Mouse (Mus musculus): ENCODE results near the gene Blzf1. TPM values are rescaled to one million over a fixed set of nuclear protein-coding genes. Genes with fewer than 3 reads are reported as not detected.

Blzf1 gene
- total RNA-seq, 1 experiment, result 21.2 TPM

DNA sequence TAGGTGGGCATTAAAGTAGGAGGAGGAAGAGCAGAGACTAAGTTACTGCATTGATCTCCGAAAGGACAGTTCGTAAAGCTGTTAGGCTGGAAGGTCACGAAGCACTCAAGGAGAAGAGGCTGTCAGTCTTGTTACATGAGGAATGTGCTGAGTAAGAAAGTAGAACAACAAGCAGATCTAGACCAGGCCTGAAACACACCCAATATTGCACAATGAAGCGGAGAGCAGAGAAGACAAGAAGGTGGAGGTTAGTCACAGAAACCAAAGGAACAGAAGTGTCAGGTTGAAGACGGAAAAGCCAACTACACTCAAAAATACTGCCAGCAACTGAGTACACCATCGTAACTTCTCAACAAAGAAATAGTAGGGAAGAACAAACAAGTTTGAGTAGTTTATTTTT lies 13.2 kb downstream of the Blzf1 start:
- Histone ChIP-seq H3K9me3 (ENCODE audit: control insufficient read depth, insufficient read depth, low read depth, low read length) (no peaks in the 10 kb centered on the region), H3K4me1 (ENCODE audit: control insufficient read depth in 2 of 2, insufficient read depth in 2 of 2, low read length in 2 of 2, poor library complexity in 1 of 2) (no peaks in the 10 kb centered on the region), H3K9ac (ENCODE audit: insufficient read depth, low read depth, low read length, poor library complexity, severe bottlenecking) (no peak overlapping the region), H3K36me3 (ENCODE audit: control insufficient read depth, insufficient read depth, low read length, poor library complexity, severe bottlenecking) (peaks cover 10% of the 10 kb centered on the region), H3K27ac (ENCODE audit: insufficient read depth, low read depth, low read length, poor library complexity, severe bottlenecking) (no peak overlapping the region), H3K4me3 (ENCODE audit: insufficient read depth in 1 of 2, low read depth in 1 of 2, low read length in 2 of 2, poor library complexity in 1 of 2, severe bottlenecking in 1 of 2) (no peak overlapping the region)
- no peak for TF ChIP-seq MAFK (IDR thresholded peaks at IDR 0.05; ENCODE audit: insufficient read depth, low read depth, low read length)
- TF ChIP-seq ZC3H11A (IDR thresholded peaks at IDR 0.05; ENCODE audit: borderline replicate concordance, low read depth, low read length), result no peak
- no peak for TF ChIP-seq CHD2 (IDR thresholded peaks at IDR 0.05; ENCODE audit: low read depth, low read length)
- TF ChIP-seq ZNF384 (IDR thresholded peaks at IDR 0.05; ENCODE audit: low read depth, low read length), result no peak
- no peak for TF ChIP-seq HCFC1 (IDR thresholded peaks at IDR 0.05; ENCODE audit: borderline replicate concordance, insufficient read depth, low read length)
- DNase-seq (ENCODE audit: low read depth, low spot score), result no peak
- in situ Hi-C loops (cut with MboI; ENCODE audit: low sequenced_read_pairs in 2 of 2, unreplicated experiment in 2 of 2), result no loop called here

DNA sequence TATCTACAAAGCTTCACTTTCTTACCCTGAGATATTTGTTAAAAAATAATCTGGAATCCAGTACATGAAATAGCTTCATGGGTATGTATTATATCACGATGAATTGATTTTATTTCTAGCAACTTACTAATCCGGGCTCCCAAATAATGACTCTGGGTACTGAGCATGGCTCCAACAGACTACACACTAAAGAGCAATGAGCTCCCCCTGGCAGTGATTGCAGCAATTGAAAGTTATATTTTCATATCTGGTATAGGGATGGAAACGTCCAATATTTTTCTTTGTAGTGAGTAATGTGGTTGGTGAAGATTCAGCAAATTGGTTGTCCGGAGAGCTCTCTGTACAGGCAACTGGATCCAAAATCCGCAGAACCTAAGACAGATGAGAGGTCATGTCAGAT lies 15.2 kb downstream of the Blzf1 start:
- in situ Hi-C loops (cut with MboI; ENCODE audit: low sequenced_read_pairs in 2 of 2, unreplicated experiment in 2 of 2), result no loop called here
- DNase-seq (ENCODE audit: low read depth, low spot score), result no peak
- Histone ChIP-seq H3K36me3 (ENCODE audit: control insufficient read depth, insufficient read depth, low read length, poor library complexity, severe bottlenecking) (peaks cover 6% of the 10 kb centered on the region), H3K9ac (ENCODE audit: insufficient read depth, low read depth, low read length, poor library complexity, severe bottlenecking) (no peak overlapping the region), H3K4me1 (ENCODE audit: control insufficient read depth in 2 of 2, insufficient read depth in 2 of 2, low read length in 2 of 2, poor library complexity in 1 of 2) (no peaks in the 10 kb centered on the region), H3K9me3 (ENCODE audit: control insufficient read depth, insufficient read depth, low read depth, low read length) (no peaks in the 10 kb centered on the region), H3K4me3 (ENCODE audit: insufficient read depth in 1 of 2, low read depth in 1 of 2, low read length in 2 of 2, poor library complexity in 1 of 2, severe bottlenecking in 1 of 2) (no peak overlapping the region), H3K27ac (ENCODE audit: insufficient read depth, low read depth, low read length, poor library complexity, severe bottlenecking) (no peak overlapping the region)
- TF ChIP-seq ZC3H11A (IDR thresholded peaks at IDR 0.05; ENCODE audit: borderline replicate concordance, low read depth, low read length), result no peak
- no peak for TF ChIP-seq MAFK (IDR thresholded peaks at IDR 0.05; ENCODE audit: insufficient read depth, low read depth, low read length)
- TF ChIP-seq CHD2 (IDR thresholded peaks at IDR 0.05; ENCODE audit: low read depth, low read length), result no peak
- no peak for TF ChIP-seq ZNF384 (IDR thresholded peaks at IDR 0.05; ENCODE audit: low read depth, low read length)
- TF ChIP-seq HCFC1 (IDR thresholded peaks at IDR 0.05; ENCODE audit: borderline replicate concordance, insufficient read depth, low read length), result no peak

DNA sequence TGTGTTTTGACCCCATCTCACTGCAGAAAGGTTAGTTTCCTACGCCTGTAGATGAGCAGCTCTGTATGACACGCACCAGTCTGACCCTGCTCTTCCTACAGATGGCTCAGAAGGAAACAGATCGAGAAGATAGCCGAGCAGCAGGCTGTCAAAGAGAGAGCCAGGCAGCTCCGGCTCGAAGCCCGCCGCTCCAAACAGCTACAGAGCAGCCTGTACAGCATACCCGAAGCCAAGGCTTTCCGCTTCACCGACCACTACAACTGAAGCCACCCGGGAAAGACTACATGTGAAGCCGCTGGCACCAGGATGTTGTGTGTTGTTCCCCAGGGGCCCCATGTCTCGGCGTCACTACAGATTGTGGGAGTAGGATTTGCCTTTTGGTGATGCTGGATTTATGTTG lies 19.9 kb downstream of the Blzf1 start:
- no peak for DNase-seq (ENCODE audit: low read depth, low spot score)
- Histone ChIP-seq H3K9ac (ENCODE audit: insufficient read depth, low read depth, low read length, poor library complexity, severe bottlenecking) (no peak overlapping the region), H3K27ac (ENCODE audit: insufficient read depth, low read depth, low read length, poor library complexity, severe bottlenecking) (no peak overlapping the region), H3K4me3 (ENCODE audit: insufficient read depth in 1 of 2, low read depth in 1 of 2, low read length in 2 of 2, poor library complexity in 1 of 2, severe bottlenecking in 1 of 2) (no peak overlapping the region), H3K4me1 (ENCODE audit: control insufficient read depth in 2 of 2, insufficient read depth in 2 of 2, low read length in 2 of 2, poor library complexity in 1 of 2) (no peaks in the 10 kb centered on the region), H3K36me3 (ENCODE audit: control insufficient read depth, insufficient read depth, low read length, poor library complexity, severe bottlenecking) (peaks cover 2% of the 10 kb centered on the region; the same call in 1 of the 2 replicates), H3K9me3 (ENCODE audit: control insufficient read depth, insufficient read depth, low read depth, low read length) (no peaks in the 10 kb centered on the region)
- in situ Hi-C loops (cut with MboI; ENCODE audit: low sequenced_read_pairs in 2 of 2, unreplicated experiment in 2 of 2), result no loop called here
- TF ChIP-seq CHD2 (IDR thresholded peaks at IDR 0.05; ENCODE audit: low read depth, low read length), result no peak
- no peak for TF ChIP-seq HCFC1 (IDR thresholded peaks at IDR 0.05; ENCODE audit: borderline replicate concordance, insufficient read depth, low read length)
- TF ChIP-seq MAFK (IDR thresholded peaks at IDR 0.05; ENCODE audit: insufficient read depth, low read depth, low read length), result no peak
- TF ChIP-seq ZC3H11A (IDR thresholded peaks at IDR 0.05; ENCODE audit: borderline replicate concordance, low read depth, low read length), result no peak
- no peak for TF ChIP-seq ZNF384 (IDR thresholded peaks at IDR 0.05; ENCODE audit: low read depth, low read length)

DNA sequence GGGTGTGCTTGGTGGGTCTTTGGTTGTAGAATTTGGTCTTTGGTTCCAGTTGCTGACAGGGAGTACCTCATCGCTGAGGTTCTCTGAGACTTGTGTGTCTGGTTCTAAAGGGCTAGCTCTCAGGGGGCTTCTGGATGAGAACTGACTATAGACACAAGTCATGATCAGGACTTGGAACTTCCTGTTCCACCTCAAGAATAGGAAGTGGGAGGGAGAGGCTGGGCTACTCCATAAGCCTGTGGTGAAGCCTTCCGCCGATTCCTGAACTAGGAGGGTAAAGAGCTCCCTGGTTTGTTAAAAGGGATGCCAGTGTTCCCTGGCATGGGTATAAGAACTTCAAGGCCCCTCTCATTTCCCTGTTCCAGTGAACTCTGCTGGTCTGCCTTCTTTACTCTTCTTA lies 23.3 kb downstream of the Blzf1 start:
- in situ Hi-C loops (cut with MboI; ENCODE audit: low sequenced_read_pairs in 2 of 2, unreplicated experiment in 2 of 2), result no loop called here
- no peaks in the 10 kb centered on the region for H3K36me3 ChIP-seq (ENCODE audit: control insufficient read depth, insufficient read depth, low read length, poor library complexity, severe bottlenecking)
- no peak overlapping the region for H3K27ac ChIP-seq (ENCODE audit: insufficient read depth, low read depth, low read length, poor library complexity, severe bottlenecking)
- no peak overlapping the region for H3K4me3 ChIP-seq (ENCODE audit: insufficient read depth in 1 of 2, low read depth in 1 of 2, low read length in 2 of 2, poor library complexity in 1 of 2, severe bottlenecking in 1 of 2)
- H3K4me1 ChIP-seq (ENCODE audit: control insufficient read depth in 2 of 2, insufficient read depth in 2 of 2, low read length in 2 of 2, poor library complexity in 1 of 2), result no peaks in the 10 kb centered on the region
- TF ChIP-seq MAFK (IDR thresholded peaks at IDR 0.05; ENCODE audit: insufficient read depth, low read depth, low read length), result no peak
- no peak for TF ChIP-seq ZC3H11A (IDR thresholded peaks at IDR 0.05; ENCODE audit: borderline replicate concordance, low read depth, low read length)
- no peak for TF ChIP-seq CHD2 (IDR thresholded peaks at IDR 0.05; ENCODE audit: low read depth, low read length)
- TF ChIP-seq HCFC1 (IDR thresholded peaks at IDR 0.05; ENCODE audit: borderline replicate concordance, insufficient read depth, low read length), result no peak
- no peaks in the 10 kb centered on the region for H3K9me3 ChIP-seq (ENCODE audit: control insufficient read depth, insufficient read depth, low read depth, low read length)
- H3K9ac ChIP-seq (ENCODE audit: insufficient read depth, low read depth, low read length, poor library complexity, severe bottlenecking), result no peak overlapping the region
- DNase-seq (ENCODE audit: low read depth, low spot score), result no peak

DNA sequence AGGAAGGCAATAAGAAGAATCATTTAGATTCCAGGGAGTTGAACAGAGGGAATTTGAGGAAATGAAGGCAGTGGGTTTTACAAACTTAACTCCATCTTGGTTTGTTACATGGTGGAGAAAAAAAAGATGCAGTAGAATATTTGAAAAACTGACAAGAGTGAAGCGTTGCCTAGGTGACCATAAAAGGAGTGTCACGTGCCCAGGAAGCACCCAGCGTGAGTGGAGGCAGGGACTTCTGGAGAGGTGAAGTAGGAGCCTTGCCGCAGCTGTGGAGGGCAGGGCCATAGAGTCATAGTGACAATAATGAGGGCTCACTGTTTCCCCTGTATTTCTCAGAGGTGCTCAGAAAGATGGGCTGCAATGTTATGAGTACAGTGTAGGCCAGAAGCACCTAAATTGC lies 28.0 kb downstream of the Blzf1 start:
- in situ Hi-C loops (cut with MboI; ENCODE audit: low sequenced_read_pairs in 2 of 2, unreplicated experiment in 2 of 2), result no loop called here
- Histone ChIP-seq H3K27ac (ENCODE audit: insufficient read depth, low read depth, low read length, poor library complexity, severe bottlenecking) (no peak overlapping the region), H3K9me3 (ENCODE audit: control insufficient read depth, insufficient read depth, low read depth, low read length) (no peaks in the 10 kb centered on the region), H3K36me3 (ENCODE audit: control insufficient read depth, insufficient read depth, low read length, poor library complexity, severe bottlenecking) (no peaks in the 10 kb centered on the region), H3K4me3 (ENCODE audit: insufficient read depth in 1 of 2, low read depth in 1 of 2, low read length in 2 of 2, poor library complexity in 1 of 2, severe bottlenecking in 1 of 2) (no peak overlapping the region), H3K9ac (ENCODE audit: insufficient read depth, low read depth, low read length, poor library complexity, severe bottlenecking) (no peak overlapping the region), H3K4me1 (ENCODE audit: control insufficient read depth in 2 of 2, insufficient read depth in 2 of 2, low read length in 2 of 2, poor library complexity in 1 of 2) (no peaks in the 10 kb centered on the region; a peak in 1 of 4 replicates)
- no peak for TF ChIP-seq MAFK (IDR thresholded peaks at IDR 0.05; ENCODE audit: insufficient read depth, low read depth, low read length)
- DNase-seq (ENCODE audit: low read depth, low spot score), result no peak

Measured in ES-E14 (cell line).